Mouse (Mus musculus): Measurements from ENCODE around the gene Gm3776.
"Not testable (repeated sequence)": the region's sequence is repeated elsewhere in the genome, so short reads cannot be mapped to it uniquely, and the experiment has no call there.

GRCm38 (mm10) chr9:78299143-78299542 lies 42.2 kb downstream of the Gm3776 start:
- TF ChIP-seq CTCF, EP300 (IDR thresholded peaks at IDR 0.05; ENCODE audit: low read depth): not testable (repeated sequence)

Measured in liver, postnatal 0 days (tissue).